Mouse (Mus musculus) liver, adult (tissue): ENCODE data around the gene Saal1.
"Not testable (repeated sequence)": the region's sequence is repeated elsewhere in the genome, so short reads cannot be mapped to it uniquely, and the experiment has no call there.

Experiments used
- GATA4 ChIP-seq: IDR thresholded peaks from 2 replicates; pipeline ENCODE4 v1.6.1; 2014; ENCODE audit warnings: mild to moderate bottlenecking, low read length; ENCODE audit not compliant: insufficient replicate concordance

Gene Saal1

GRCm38 (mm10) chr7:46710390-46710844 lies at the start of gene Saal1:
Gene Saal1, minus strand, starts transcription at chr7:46710680.
- no peak; the same call in 1 of the 2 replicates for TF ChIP-seq GATA4

GRCm38 (mm10) chr7:46751490-46751889 lies 41.0 kb upstream of the Saal1 start, which contains the start of gene Saa2:
Gene Saa2, plus strand, starts transcription at chr7:46751790.
- no peak for TF ChIP-seq GATA4

- no peak for TF ChIP-seq GATA4
Observed at GRCm38 (mm10) chr7:46748459-46748858, 38.0 kb upstream of the Saal1 start.

- TF ChIP-seq GATA4, result no peak
Observed at GRCm38 (mm10) chr7:46746381-46746780, 35.9 kb upstream of the Saal1 start.

GRCm38 (mm10) chr7:46745816-46746215 lies 35.3 kb upstream of the Saal1 start:
- no peak for TF ChIP-seq GATA4

GRCm38 (mm10) chr7:46742880-46743279 lies 32.4 kb upstream of the Saal1 start, which contains the start of gene Saa1:
Gene Saa1, minus strand, starts transcription at chr7:46742980.
- not testable (repeated sequence) for TF ChIP-seq GATA4

GRCm38 (mm10) chr7:46738561-46739460 lies 28.3 kb upstream of the Saal1 start:
- no peak for TF ChIP-seq GATA4

GRCm38 (mm10) chr7:46734983-46735382 lies 24.5 kb upstream of the Saal1 start:
- no peak for TF ChIP-seq GATA4

GRCm38 (mm10) chr7:46732458-46732857 lies 22.0 kb upstream of the Saal1 start, which contains the start of gene Saa4:
Gene Saa4, minus strand, starts transcription at chr7:46732603.
- TF ChIP-seq GATA4, result no peak

GRCm38 (mm10) chr7:46727584-46727983 lies 17.1 kb upstream of the Saal1 start:
- no peak for TF ChIP-seq GATA4

GRCm38 (mm10) chr7:46724396-46724795 lies 13.9 kb upstream of the Saal1 start:
- no peak for TF ChIP-seq GATA4

GRCm38 (mm10) chr7:46723849-46724248 lies 13.4 kb upstream of the Saal1 start:
- no peak for TF ChIP-seq GATA4

- TF ChIP-seq GATA4, result no peak
Observed at GRCm38 (mm10) chr7:46723354-46723753, 12.9 kb upstream of the Saal1 start.

- TF ChIP-seq GATA4, result no peak
Observed at GRCm38 (mm10) chr7:46720460-46720859, 10.0 kb upstream of the Saal1 start.

GRCm38 (mm10) chr7:46719526-46719925 lies 9.0 kb upstream of the Saal1 start:
- TF ChIP-seq GATA4, result no peak

- TF ChIP-seq GATA4, result no peak
Observed at GRCm38 (mm10) chr7:46718591-46719270, 8.3 kb upstream of the Saal1 start.
